Mouse (Mus musculus) neural tube, embryonic 14.5 days (tissue): ENCODE results near the gene Ttll5. TPM values are rescaled to one million over a fixed set of nuclear protein-coding genes. Genes with fewer than 3 reads are reported as not detected.

Experiments used
- ATAC-seq: fragments of 200-750 bp; cut with Nextera tagmentation; 2 replicates; pipeline ENCODE4 v1.8.0; 2017; ENCODE audit warnings: low read depth, mild to moderate bottlenecking, moderate TSS enrichment, moderate library complexity
- H3K27ac ChIP-seq: fragments of 300-500 bp; sonication (generic); 2 replicates; pipeline ENCODE4 v1.5.1; 2014; ENCODE audit warnings: low read depth, mild to moderate bottlenecking, control low read depth, low read length, moderate library complexity, mixed read lengths
- H3K27me3 ChIP-seq: fragments of 300-500 bp; sonication (generic); 2 replicates; pipeline ENCODE4 v1.6.1; 2014; ENCODE audit warnings: low read length; ENCODE audit not compliant: control insufficient read depth, insufficient read depth
- H3K36me3 ChIP-seq: fragments of 300-500 bp; sonication (generic); 2 replicates; pipeline ENCODE4 v1.6.1; 2014; ENCODE audit warnings: low read length, mixed read lengths; ENCODE audit not compliant: control insufficient read depth, insufficient read depth
- H3K4me1 ChIP-seq: fragments of 300-500 bp; sonication (generic); 2 replicates; pipeline ENCODE4 v1.6.1; 2014; ENCODE audit warnings: low read length; ENCODE audit not compliant: control insufficient read depth, insufficient read depth
- H3K4me2 ChIP-seq: fragments of 300-500 bp; sonication (generic); 2 replicates; pipeline ENCODE4 v1.6.1; 2014; ENCODE audit warnings: mild to moderate bottlenecking, low read depth, low read length, control low read depth
- H3K4me3 ChIP-seq: fragments of 300-500 bp; sonication (generic); 2 replicates; pipeline ENCODE4 v1.5.1; 2014; ENCODE audit warnings: low read depth, low read length, control low read depth, mixed read lengths
- H3K9ac ChIP-seq: fragments of 300-500 bp; sonication (generic); replicated peaks from 2 replicates; pipeline ENCODE4 v1.6.1; 2014; ENCODE audit warnings: low read depth, mild to moderate bottlenecking, control low read depth, low read length, mixed read lengths
- H3K9me3 ChIP-seq: fragments of 300-500 bp; sonication (generic); 2 replicates; pipeline ENCODE4 v1.6.1; 2016; ENCODE audit warnings: low read length; ENCODE audit not compliant: control insufficient read depth
- WGBS: fragments of 180-500 bp; shearing (Covaris S2); extraction: QIAGEN DNeasy Blood & Tissue Kit; methylation state at CpG from one replicate; pipeline ENCODE4 v1.1.7; 2014; 5-methylcytosine and 5-hydroxymethylcytosine counted together
- polyA plus RNA-seq: library from polyadenylated mRNA; unstranded; fragments of >200 nt; fragmentation: Nextera tagmentation; extraction: Ambion mirVana; gene quantifications from 2 replicates; pipeline ENCODE4 v1.2.1, GENCODE M21; 2014

The Ttll5 gene
- polyA plus RNA-seq, 1 experiment from 2014 or later = 18.0 TPM

DNA sequence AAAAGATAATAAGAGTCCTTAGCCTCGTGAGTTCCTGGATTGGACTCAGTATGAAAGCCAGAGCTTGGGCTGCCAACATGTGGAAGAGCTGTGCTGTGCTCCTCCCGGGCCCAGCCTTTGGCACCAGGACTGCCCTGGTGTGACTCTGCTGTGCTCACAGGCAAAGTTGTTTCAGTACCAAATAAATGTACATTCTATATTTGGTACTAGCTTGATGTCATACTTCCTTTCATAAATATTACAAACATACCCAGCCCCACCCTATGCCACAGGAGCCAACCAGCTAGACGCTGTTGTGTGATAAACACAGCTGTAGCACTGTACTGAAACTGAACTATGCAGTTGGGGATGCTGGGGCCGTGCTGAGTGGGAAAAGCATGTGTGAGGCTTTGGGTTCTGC lies 149.1 kb downstream of the Ttll5 start:
- Histone ChIP-seq H3K36me3 (no peaks in the 10 kb centered on the region), H3K9me3 (no peaks in the 10 kb centered on the region), H3K4me1 (no peaks in the 10 kb centered on the region), H3K4me2 (no peak overlapping the region), H3K27me3 (no peaks in the 10 kb centered on the region), H3K27ac (no peak overlapping the region), H3K9ac (no peak overlapping the region), H3K4me3 (no peak overlapping the region)
- 78% methylated on average over 4 of the region's 4 CpGs for WGBS
- ATAC-seq = no peak

DNA sequence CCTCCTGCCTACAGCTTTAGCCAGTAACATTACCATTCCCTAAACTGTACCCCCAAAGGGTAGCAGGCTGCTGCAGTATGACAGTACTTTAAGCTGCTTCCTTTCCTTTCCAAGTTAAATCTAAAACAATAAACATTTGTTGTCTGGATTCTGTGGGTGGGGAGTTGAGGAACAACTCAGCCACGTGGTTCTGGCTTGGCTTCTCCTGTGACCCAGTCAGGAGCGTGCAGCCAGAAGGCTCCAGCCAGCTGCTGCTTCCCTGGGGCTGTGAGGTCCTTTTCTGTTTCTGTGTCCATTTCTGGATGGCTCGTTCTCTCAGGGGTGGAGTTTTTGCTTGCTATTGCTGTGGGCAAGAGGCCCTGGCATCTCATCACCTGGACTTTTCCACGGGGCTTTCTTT lies 149.6 kb downstream of the Ttll5 start:
- Histone ChIP-seq H3K4me3 (no peak overlapping the region), H3K27me3 (no peaks in the 10 kb centered on the region), H3K27ac (no peak overlapping the region), H3K4me2 (no peak overlapping the region), H3K9ac (no peak overlapping the region), H3K9me3 (no peaks in the 10 kb centered on the region), H3K4me1 (no peaks in the 10 kb centered on the region), H3K36me3 (no peaks in the 10 kb centered on the region)
- 51% methylated on average over 4 of the region's 4 CpGs for WGBS
- ATAC-seq = no peak

DNA sequence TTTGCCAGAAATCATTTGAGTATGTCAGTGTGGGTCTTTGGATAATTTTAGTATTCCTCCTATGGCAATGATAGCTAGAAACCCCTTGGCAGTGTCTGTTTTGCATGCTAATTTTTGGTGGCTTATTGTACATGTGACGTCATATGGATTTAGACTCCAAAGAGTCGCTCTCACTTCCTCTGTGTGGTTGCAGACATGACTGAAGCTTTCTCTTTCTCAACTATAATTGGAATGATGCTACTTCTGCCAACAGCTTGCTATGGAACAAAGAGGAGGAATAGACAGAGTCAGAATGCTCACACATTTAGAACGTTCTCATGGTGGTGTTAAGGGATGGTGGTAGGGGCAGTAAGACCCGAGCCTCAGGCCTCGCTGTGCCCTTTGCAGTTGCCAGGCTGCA lies 155.5 kb downstream of the Ttll5 start:
- Histone ChIP-seq H3K36me3 (no peaks in the 10 kb centered on the region), H3K4me2 (no peak overlapping the region), H3K9ac (no peak overlapping the region), H3K27me3 (no peaks in the 10 kb centered on the region), H3K9me3 (no peaks in the 10 kb centered on the region), H3K27ac (no peak overlapping the region), H3K4me1 (no peaks in the 10 kb centered on the region), H3K4me3 (no peak overlapping the region)
- ATAC-seq = no peak
- WGBS = 81% methylated on average over 5 of the region's 5 CpGs

DNA sequence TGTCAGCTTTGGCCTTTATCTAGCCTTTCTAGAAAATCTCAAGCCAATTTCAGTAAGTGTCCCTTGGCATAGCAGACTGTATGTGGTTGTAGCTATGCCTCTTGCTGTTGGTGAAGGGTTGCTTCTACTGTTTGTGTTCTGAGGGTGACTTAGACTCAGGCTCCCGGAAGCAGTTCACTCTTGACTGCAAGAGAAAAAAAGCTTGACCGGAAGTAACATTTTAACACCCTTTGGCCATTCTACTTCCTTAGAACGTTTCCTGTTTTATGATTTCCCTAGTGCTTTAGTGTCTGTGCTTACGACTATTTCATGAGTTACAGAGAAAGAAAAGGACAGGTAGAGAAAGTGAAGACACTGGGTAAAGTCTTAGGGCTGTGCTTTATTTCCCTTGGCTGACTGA lies 161.1 kb downstream of the Ttll5 start:
- Histone ChIP-seq H3K36me3 (no peaks in the 10 kb centered on the region), H3K9ac (no peak overlapping the region), H3K4me3 (no peak overlapping the region), H3K27me3 (no peaks in the 10 kb centered on the region), H3K4me2 (no peak overlapping the region), H3K9me3 (no peaks in the 10 kb centered on the region), H3K27ac (no peak overlapping the region), H3K4me1 (no peaks in the 10 kb centered on the region; the same call in 1 of the 2 replicates)
- no peak for ATAC-seq
- WGBS = 66% methylated on average over 4 of the region's 4 CpGs

DNA sequence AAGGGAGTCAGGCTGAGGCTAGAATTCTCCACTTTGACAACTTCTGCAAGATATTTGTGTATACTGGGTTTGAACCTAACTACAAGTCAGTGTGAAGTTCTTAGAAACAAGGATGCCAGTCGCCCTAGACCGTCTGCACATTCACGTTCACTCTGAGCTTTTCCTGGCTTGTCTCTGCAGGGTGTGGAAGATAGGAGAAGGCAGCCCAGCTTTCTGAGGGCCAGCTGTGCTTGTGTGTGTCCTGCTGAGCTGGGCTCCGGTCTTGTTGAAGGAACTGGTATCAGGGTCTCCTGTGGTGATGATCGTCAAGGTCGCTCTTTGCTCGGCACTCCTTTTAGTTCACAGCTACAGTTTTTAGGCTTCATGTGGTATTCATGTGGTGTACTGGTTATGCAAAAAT lies 161.6 kb downstream of the Ttll5 start:
- no peak for ATAC-seq
- WGBS = 67% methylated on average over 7 of the region's 7 CpGs

DNA sequence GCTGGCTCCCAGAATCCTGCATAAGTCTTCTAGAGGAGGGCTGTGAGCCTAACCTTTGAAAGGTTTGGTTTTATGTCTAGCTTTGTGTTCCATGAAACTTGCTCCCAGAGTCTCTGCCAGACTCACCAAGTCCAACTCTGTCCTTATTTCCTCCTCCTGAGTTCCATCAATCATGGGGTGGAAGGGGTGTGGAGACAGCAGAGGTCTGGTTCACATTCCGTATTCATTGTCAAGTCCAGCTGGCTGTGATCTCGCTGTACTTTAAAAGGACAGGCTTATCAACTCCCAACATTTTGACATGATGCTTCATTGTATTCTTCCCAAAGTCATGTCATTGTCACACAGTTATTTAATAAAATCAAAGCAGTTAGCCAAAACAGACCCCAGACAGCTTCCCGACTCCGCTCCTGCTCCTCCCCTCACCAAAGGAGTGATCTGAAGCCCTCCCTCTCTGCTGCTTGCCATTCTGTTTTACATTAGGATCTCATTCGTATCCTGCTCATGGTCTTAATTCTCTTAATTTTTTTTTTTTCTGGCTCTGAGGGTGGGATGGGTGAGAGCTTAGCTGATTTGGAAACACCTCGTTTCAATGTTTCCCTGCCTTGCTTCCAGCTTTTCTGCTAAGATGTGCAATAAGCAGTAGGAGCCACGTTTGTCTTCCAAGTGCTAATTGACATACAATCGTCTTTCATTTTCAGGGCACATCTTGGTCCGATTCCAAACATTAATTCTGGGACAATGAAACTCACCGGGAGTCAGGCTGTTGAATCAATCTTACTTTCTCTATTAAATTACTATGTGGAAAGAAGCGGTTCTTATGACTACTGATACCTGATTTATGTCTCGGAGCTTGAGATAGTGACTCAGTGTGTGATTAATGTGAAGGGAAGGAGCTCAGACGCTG lies 162.3 kb downstream of the Ttll5 start:
- Histone ChIP-seq H3K4me2 (no peak overlapping the region), H3K9ac (no peak overlapping the region), H3K4me1 (no peaks in the 10 kb centered on the region; the same call in 1 of the 2 replicates), H3K9me3 (no peaks in the 10 kb centered on the region), H3K27me3 (no peaks in the 10 kb centered on the region), H3K27ac (no peak overlapping the region), H3K36me3 (no peaks in the 10 kb centered on the region), H3K4me3 (no peak overlapping the region)
- 38% methylated on average over 13 of the region's 13 CpGs for WGBS
- ATAC-seq = no peak

More for the DNA sequence above, 161.6 kb downstream of the Ttll5 start:
- no peak overlapping the region for H3K27ac ChIP-seq
- no peaks in the 10 kb centered on the region for H3K9me3 ChIP-seq
- H3K4me2 ChIP-seq = no peak overlapping the region
- no peak overlapping the region for H3K4me3 ChIP-seq
- no peaks in the 10 kb centered on the region; the same call in 1 of the 2 replicates for H3K4me1 ChIP-seq
- H3K27me3 ChIP-seq = no peaks in the 10 kb centered on the region
- no peaks in the 10 kb centered on the region for H3K36me3 ChIP-seq
- H3K9ac ChIP-seq = no peak overlapping the region

DNA sequence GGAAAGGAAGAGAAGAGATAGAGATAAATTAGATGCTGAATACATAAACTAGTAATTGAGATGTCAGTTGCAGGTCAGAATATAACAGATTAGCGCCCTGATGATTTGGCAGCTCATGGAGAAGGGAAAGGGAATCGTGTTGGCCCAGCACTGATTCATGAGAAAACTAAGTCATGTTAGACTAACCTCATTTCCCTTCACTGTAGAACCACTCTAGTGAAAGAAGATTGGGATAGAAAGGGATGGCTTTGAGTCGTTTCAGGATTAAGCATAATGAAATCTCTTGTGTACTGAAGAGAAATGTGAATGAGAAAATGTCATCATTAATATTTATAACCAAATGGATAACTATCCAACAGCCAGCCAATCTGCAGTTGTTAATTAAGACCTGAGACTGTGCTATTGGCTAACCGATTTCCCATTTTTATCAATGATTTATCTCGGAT lies 163.0 kb downstream of the Ttll5 start:
- Histone ChIP-seq H3K4me1 (no peaks in the 10 kb centered on the region; the same call in 1 of the 2 replicates), H3K36me3 (no peaks in the 10 kb centered on the region), H3K4me3 (no peak overlapping the region), H3K4me2 (no peak overlapping the region), H3K27me3 (no peaks in the 10 kb centered on the region), H3K27ac (no peak overlapping the region), H3K9ac (no peak overlapping the region), H3K9me3 (no peaks in the 10 kb centered on the region)
- no peak for ATAC-seq
- WGBS = 67% methylated on average over 5 of the region's 5 CpGs

DNA sequence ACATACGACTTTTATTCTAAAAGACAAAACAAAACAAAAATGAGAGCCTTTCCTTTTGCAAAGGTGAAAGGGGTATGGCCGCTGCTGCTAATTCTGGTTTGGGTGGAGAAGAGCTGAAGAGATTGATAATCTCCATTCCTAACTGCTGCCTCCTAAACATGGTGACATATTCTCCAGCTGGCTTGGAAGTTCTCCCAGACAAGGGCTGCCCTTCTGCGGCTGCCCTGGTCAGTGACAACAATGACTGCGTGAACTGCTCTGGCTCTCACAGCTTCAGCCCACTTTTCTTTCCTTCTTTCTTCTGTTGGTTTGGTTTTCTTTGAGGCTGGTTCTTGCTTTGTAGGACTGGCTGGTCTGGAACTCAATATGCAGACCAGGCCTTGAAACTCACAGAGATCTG lies 163.7 kb downstream of the Ttll5 start:
- no peak overlapping the region for H3K27ac ChIP-seq
- WGBS = 96% methylated on average over 4 of the region's 4 CpGs
- no peak for ATAC-seq

DNA sequence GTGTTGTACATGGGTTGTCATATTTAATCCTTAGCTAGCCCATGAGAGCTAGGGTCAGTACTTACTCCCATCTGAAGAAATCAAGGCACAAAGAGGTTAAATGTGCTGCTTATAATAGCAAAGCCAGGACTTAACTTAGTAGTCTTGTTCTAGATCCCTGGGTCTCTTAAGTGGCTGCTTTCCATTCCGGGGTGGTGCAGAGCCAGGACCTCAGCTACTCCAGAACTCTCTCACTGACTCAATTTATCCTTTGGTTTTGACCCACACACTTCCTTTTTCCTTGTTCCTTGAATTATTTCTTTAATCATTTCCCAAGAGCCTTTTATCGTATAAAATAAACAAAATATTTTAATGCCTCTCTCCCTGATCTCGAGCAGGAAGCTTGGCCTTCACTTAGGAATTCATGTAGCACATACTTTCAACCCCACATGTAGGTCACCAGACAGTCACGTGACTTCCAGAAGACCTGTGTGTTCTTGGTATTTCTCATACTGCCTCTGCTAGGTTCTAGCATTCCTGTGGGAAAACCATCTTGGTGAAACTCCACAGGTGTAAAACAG lies 164.4 kb downstream of the Ttll5 start:
- Histone ChIP-seq H3K36me3 (no peaks in the 10 kb centered on the region), H3K27me3 (no peaks in the 10 kb centered on the region), H3K27ac (no peak overlapping the region), H3K4me3 (no peak overlapping the region), H3K4me2 (no peak overlapping the region), H3K9me3 (no peaks in the 10 kb centered on the region), H3K9ac (no peak overlapping the region), H3K4me1 (no peaks in the 10 kb centered on the region; the same call in 1 of the 2 replicates)
- WGBS = 91% methylated on average over 4 of the region's 4 CpGs
- ATAC-seq = no peak

More for the DNA sequence above, 163.7 kb downstream of the Ttll5 start:
- no peaks in the 10 kb centered on the region for H3K36me3 ChIP-seq
- no peaks in the 10 kb centered on the region for H3K27me3 ChIP-seq
- no peak overlapping the region for H3K4me3 ChIP-seq
- no peak overlapping the region for H3K4me2 ChIP-seq
- no peak overlapping the region for H3K9ac ChIP-seq
- H3K4me1 ChIP-seq = no peaks in the 10 kb centered on the region; the same call in 1 of the 2 replicates
- H3K9me3 ChIP-seq = no peaks in the 10 kb centered on the region
